Mouse (Mus musculus) thymus, postnatal 4 days (tissue): ENCODE measurements around the gene Mon2.
A peak's percentile ranks its signal among the peaks of the same experiment; 100 is the strongest.

Experiments
- DNase-seq: peaks from one replicate; pipeline ENCODE4 v3.0.0; 2021

The Mon2 gene

GRCm38 (mm10) chr10:123076245-123077023 lies at the start of gene Mon2:
TSS of gene Mon2 (minus strand) at chr10:123076505.
- DNase-seq, result peak; percentile 98

GRCm38 (mm10) chr10:123120666-123121392 lies 44.5 kb upstream of the Mon2 start:
- peak; percentile 39 for DNase-seq

DNA sequence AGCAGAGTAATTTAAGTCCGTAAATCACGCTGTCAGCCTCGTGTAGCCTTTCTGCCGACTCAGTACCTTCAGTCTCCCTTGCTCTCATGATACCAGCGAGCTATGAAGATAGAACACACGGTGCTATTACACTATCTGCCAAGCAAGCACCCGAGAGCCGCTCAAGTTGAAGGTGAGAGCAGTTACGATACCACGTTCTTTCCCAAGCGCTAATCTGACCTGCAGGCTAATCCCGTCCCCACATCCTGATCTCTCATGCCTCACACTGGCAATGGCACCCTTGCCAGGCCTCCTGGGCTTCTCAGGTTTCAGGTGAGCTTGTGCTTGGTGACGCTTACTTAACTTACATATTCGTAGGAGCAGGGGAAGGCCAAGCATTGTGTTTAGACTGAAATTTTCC lies 40.6 kb upstream of the Mon2 start:
- DNase-seq, result no peak

GRCm38 (mm10) chr10:123113466-123113865 lies 37.2 kb upstream of the Mon2 start:
- no peak for DNase-seq

DNA sequence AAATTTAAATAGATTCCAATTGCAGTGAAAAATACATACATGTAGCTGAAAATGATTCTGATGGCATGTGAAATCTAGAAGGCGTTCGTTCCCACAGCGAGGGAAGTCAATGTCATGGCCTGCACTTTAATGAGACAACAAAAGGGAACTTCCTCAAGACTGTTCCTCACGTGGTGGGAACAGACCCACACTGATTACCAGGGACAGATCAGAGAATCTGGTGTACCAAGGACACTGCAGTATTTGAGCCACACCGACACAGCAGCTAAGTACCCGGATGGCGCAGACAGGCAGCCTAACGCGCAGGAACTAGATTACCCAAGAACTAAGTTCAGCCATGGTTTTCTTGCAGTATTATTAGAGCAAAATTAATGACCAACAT lies 36.5 kb upstream of the Mon2 start:
- DNase-seq, result no peak

DNA sequence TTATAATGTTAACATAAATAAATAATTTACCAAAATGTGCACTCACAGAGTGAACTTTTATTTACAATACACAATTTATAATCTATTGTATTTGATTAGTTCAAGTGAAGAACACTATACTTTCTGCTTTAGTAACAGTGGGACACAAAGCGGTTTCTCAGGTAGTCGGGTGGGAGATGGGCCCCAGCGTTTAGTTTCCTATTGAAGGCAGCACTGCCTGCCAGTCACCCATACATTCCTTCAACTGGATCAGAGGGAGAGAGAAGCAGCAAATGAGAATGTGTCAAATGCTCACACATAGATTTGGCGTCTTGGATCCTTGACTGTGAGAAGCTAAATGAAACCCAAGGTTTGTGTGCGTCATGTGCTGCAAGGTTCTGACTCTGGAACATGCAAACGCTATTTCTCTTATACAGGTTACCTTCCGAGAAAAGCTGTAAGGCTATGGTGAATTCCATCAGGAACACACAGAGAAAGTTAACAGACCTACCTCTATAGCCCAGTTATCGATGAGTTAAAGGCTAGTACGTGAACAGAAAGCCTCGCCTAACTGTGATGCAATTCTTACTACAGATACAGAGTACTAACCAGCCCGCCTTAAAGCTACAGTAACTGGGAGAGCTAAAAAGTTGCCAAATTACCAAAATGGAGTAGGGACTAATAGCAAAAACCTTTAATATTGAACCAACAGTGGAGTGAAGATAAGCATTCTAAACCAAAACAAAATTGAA lies 35.9 kb upstream of the Mon2 start:
- no peak for DNase-seq

DNA sequence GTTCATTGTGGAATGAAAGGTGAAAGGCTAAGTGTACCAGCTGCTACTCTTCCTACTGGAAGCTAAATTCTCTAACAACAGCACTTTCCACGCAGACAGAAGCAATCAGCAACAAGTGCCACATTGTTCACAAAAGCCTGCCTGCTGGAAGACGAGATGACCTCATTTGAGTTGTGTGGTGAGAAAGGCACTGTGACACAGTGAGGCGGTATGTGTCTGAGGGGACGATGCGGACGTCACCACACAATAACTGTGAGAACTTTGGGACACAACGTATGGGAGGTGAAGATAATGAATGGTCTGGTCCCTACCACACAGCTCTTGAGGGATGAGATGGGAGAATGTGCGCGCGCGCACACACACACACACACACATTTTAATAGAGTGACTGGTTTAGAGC lies 34.2 kb upstream of the Mon2 start:
- no peak for DNase-seq

DNA sequence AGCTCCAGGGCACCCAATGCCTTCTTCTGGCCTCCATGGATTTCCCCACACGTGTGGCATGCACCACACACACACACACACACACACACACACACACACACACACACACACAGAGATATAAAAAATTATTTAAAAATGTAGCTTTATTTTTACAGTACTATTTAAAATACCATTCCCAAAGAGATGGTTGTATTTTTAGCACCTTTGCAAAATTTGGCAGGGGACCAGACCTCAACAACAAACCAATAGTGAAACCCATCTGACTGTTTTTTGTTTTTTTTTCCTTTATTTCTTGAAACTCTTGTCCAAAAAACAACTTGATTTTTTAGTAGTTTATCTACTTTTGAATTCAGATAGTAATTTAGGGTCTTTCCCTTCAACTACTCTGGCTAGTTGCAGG lies 32.2 kb upstream of the Mon2 start:
- no peak for DNase-seq

DNA sequence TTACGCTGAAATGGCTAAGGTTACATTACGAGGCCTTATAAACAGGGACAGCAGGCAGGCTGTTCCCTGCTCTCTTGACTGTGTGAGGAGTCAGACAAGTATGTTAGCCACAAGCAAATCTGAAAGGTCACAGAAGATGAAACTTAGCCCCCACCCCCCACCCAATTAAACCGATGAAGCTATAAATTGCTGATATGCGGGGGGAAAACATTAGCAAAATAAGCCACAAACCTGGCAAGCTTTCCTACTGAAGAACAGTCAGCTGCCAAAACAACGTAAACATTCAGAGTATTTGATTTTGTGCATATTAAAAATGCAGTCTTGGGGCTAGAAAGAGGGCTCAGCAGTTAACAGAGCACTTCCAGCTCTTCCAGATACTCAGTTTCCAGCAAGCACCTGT lies 31.8 kb upstream of the Mon2 start:
- no peak for DNase-seq

- DNase-seq, result no peak
Measured at GRCm38 (mm10) chr10:123101303-123101702, 25.0 kb upstream of the Mon2 start.

GRCm38 (mm10) chr10:123100584-123100983 lies 24.3 kb upstream of the Mon2 start:
- DNase-seq, result no peak

- DNase-seq, result no peak
Measured at GRCm38 (mm10) chr10:123094504-123094903, 18.2 kb upstream of the Mon2 start.

DNA sequence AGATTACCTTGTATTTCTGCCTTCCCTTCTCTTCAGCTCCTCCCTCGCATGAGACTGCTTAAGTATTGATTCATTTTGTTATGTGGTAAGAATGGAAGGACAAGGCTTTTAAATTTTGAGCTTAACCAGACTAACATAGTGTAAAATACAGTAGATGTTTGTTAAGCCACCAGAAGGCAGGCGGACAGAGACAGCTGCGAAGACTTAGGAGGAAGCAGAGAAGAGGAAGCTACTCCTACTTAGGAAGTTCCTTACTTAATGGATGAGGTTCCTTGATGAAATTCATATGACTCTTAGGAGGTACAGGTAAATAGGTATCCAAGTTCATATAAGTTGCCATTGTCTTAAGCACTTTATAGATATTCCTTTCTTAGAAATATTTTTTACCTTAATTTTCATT lies 16.3 kb upstream of the Mon2 start:
- DNase-seq, result no peak

DNA sequence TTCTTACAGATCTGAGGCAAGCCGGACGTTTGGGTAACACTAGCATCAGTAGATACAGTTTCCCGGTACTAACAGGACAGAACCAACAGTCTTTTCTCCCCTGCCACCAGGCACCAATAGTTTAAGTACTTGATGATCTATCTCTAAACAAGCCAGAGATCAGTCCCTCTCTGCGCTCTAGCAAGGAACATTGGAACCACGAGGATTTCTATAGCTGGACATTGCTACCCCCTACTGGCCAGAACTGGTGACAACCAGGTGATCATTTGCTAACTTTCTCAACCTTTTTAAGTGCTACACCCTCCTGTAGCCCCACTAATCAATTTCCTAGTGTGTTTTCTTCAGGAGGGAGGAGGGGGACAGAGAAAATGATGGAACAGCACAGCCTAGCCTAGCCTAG lies 15.4 kb upstream of the Mon2 start:
- peak; percentile 67 for DNase-seq

DNA sequence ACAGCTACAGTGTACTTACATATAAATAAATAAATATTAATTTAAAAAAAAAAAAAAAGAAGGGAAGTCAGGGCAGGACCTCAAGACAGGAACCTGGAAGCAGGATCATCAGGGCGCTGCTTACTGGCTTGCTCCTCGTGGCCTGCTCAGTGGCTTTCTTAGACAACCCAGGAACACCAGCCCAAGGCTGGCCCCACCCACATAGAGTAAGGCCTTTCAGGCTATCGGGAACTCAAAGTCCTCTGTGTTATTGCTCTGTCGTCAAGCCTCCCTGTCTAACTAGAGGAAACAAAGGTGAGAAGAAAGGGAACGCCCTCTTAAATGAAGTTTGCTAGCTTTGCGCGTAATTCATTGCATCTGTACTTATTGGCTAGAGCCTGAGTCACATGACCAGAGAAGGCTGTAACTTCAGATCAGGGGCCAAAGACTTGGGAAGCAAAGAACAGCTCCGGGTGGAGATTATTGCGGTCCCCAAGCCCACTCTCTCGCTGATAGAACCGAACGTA lies 13.2 kb upstream of the Mon2 start:
- DNase-seq, result no peak

GRCm38 (mm10) chr10:123086847-123087246 lies 10.5 kb upstream of the Mon2 start:
- DNase-seq, result no peak

- no peak for DNase-seq
Measured at GRCm38 (mm10) chr10:123084900-123085641, 8.8 kb upstream of the Mon2 start.

DNA sequence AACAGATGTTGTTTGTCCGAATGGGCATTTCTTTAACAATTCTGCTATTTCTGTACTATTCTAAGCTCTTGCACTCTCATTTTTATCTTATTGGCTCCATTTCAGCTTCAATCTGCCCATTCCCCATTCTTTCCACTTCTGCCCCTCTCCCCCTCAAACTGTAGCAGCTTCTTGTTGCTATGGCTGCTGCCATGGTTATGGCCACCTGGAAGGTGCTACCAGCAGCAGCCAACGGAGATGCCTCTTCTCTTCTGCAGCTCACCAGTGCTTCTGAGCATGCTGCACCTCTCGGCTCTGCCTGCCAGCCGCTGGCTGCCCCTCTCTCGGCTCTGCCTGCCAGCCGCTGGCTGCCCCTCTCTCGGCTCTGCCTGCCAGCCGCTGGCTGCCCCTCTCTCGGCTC lies 8.0 kb upstream of the Mon2 start:
- no peak for DNase-seq

DNA sequence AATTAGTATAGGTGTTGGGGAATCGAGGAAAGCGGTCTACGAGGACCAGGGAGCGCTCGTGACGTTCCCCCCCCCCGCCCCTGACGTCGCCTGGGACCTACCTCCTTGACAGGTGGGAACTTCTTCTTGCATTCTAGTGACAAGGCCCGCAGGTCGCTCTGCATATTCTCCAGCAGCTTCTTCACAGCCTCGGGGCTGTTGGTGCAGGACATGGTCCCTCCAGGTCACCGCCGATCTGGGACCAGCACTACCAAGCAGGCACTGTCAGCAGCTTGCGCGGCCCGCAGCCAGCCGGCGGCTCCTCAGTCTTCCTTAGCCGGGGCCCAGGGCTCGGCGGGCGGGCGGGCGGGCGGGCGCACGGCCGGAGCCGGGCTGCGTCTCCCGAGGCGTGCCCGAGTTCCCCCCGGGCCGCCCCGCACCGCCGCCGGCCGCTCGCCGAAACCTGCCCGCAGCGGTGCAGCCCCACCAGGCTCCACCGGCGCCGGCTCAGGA lies 508 bp downstream of the Mon2 start:
- no peak for DNase-seq

DNA sequence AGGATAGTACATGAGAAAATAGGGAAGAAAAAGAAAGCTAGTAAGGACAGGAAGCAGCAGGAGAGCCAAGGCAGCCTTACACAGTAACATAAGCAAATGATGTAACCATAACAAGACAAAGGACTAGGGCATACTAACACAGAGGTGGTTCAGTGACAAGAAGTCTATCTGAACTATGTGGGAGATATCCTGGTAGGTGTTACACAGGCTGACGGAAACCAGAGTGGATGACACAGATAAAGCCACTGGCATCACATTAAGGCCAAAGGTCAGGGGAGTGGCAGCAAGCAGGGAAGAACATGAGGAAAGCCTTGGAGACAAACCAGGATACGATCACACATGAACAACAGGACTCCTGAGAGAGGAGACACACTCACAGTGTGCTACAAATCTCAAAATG lies 4.3 kb downstream of the Mon2 start:
- no peak for DNase-seq

DNA sequence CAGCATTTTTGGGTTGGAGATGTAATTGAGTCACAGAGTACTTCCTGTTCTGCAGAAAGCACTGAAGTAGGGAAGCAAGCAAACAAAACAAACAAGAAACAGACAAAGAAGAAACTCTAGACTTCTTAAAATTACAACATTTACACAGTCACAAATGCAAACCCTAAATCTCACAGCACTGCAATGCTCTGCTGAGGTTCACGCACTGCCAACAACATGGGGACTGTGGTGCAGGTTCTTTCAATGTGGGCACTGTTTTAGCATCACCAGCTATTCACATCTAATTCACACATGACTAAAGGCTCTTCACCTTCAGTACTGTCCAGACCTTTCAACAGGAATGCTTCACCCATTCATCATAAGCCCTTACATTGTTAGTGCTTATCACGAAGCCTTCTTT lies 13.3 kb downstream of the Mon2 start:
- DNase-seq, result no peak

GRCm38 (mm10) chr10:123060831-123061230 lies 15.5 kb downstream of the Mon2 start:
- no peak for DNase-seq

DNA sequence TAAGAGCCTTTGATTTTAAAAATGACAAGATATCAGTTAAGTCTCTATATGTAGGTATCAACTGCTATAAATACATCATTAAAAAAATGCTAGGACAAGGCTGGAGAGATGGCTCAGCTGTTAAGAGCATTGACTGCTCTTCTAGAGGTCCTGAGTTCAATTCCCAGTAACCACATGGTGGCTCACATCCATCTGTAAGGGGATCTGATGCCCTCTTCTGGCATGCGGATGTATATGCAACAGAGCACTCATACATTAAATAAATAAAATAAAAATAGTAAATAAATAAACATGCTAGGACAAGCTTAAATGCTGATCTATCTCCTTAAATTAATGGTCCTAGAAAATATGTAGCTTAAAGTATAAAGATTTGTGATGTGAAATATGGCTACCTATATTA lies 19.2 kb downstream of the Mon2 start:
- no peak for DNase-seq
